Mouse (Mus musculus) cortical plate, adult 2 months (tissue): ENCODE results near the gene Gm11011. TPM values are rescaled to one million over a fixed set of nuclear protein-coding genes. Genes with fewer than 3 reads are reported as not detected.
"Not testable (repeated sequence)": the region's sequence is repeated elsewhere in the genome, so short reads cannot be mapped to it uniquely, and the experiment has no call there.

Source experiments
- H3K27ac ChIP-seq: fragments of 200-500 bp; 2 replicates; pipeline ENCODE4 v1.5.1; 2012; ENCODE audit warnings: low read length, control low read depth, inconsistent platforms; ENCODE audit not compliant: insufficient read depth
- H3K4me1 ChIP-seq: fragments of 200-500 bp; 2 replicates; pipeline ENCODE4 v1.6.1; 2011; ENCODE audit warnings: low read length; ENCODE audit not compliant: control insufficient read depth, insufficient read depth
- H3K4me3 ChIP-seq: fragments of 200-500 bp; 2 replicates; pipeline ENCODE4 v1.5.1; 2011; ENCODE audit warnings: mild to moderate bottlenecking, low read length, control low read depth; ENCODE audit not compliant: insufficient read depth
- CTCF ChIP-seq: fragments of 200-500 bp; IDR thresholded peaks from 2 replicates; pipeline ENCODE4 v1.5.1; 2011; ENCODE audit warnings: mild to moderate bottlenecking, control low read depth, low read length; ENCODE audit not compliant: insufficient read depth; ENCODE audit errors: extremely low read depth
- POLR2A ChIP-seq: fragments of 200-500 bp; IDR thresholded peaks from 2 replicates; pipeline ENCODE4 v1.6.1; 2011; ENCODE audit warnings: mild to moderate bottlenecking, low read length, control low read depth; ENCODE audit not compliant: insufficient read depth; ENCODE audit errors: extremely low read depth
- polyA plus RNA-seq: library from polyadenylated mRNA; depleted of rRNA; stranded (reverse); fragments of >200 nt; gene quantifications from 2 replicates; pipeline ENCODE4 v1.2.3, GENCODE M21; 2012; rRNA removed

Gm11011 gene
- not detected in 2 replicates for polyA plus RNA-seq

- not testable (repeated sequence) for H3K4me1 ChIP-seq, H3K27ac ChIP-seq, H3K4me3 ChIP-seq
Observed at GRCm38 (mm10) chr2:169587645-169588044, at the start of gene Gm11011. Gene Gm11011, minus strand, starts transcription at chr2:169587745.

- TF ChIP-seq CTCF, result no peak
- no peak for TF ChIP-seq POLR2A
- Histone ChIP-seq H3K4me3 (peak overlapping the region; percentile 12), H3K27ac (no peak overlapping the region), H3K4me1 (no peaks in the 10 kb centered on the region)
Observed at GRCm38 (mm10) chr2:169636414-169636813, 48.9 kb upstream of the Gm11011 start.

DNA sequence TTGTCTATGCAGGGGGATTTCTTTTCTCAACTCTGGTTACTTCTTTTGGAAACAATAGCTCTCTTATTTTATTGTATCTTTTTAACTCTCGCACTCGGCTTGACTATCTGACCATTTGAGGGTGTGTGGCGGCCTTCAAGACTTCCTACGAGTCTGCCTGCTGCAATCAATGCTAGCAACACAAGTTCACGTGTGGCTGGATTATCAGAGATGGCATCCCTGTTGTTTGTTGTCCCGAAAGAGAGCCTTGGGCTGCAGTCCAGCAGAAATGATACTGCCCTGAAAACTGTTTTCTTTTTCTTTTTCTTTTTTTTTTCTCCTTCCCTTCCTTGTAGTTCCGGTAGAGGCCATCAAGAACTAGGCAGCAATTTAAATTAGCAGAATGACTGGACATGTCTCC lies 47.9 kb upstream of the Gm11011 start:
- H3K4me3 ChIP-seq, result peak overlapping the region; percentile 76; the same call in 1 of the 2 replicates
- H3K4me1 ChIP-seq, result no peaks in the 10 kb centered on the region
- H3K27ac ChIP-seq, result no peak overlapping the region
- TF ChIP-seq CTCF (no peak), POLR2A (no peak)

DNA sequence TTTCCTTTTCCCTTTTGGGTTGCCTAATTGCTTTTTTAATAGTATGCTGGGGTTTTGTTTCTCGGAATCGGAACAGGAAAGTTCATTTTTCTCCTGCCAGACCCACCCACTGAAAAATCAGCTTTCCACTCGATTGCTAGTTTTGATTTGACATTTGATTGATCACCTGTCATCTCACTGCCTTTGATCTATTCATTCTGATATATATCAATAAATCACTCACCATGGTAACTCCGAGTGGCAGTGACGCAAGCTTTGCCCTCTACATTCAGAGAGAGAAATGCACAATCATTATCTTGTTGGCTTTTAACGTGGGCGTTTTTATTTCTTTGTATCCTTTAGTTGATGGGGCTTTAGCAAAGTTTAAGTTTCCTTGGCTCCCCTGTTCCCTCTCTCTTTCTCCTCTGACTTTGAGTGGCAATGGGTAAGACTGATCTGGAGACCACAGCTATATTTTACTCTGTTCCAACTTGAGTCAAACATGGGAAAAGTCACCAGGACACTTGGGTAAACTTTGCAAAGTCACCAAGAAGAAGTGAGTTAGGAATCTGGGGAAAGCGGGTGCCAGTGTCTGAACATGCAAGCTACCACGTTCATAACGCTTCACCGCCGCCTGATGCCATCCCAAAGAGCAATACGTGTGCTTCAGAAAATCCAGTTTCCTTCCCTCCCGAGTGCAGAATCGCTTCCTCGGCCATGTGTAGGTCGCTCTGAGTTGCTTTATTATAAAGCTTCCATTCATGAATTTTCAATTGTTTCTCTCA lies 47.3 kb upstream of the Gm11011 start:
- TF ChIP-seq CTCF, result no peak
- TF ChIP-seq POLR2A, result no peak
- Histone ChIP-seq H3K4me3 (peak overlapping the region; percentile 76), H3K4me1 (no peaks in the 10 kb centered on the region), H3K27ac (no peak overlapping the region)

DNA sequence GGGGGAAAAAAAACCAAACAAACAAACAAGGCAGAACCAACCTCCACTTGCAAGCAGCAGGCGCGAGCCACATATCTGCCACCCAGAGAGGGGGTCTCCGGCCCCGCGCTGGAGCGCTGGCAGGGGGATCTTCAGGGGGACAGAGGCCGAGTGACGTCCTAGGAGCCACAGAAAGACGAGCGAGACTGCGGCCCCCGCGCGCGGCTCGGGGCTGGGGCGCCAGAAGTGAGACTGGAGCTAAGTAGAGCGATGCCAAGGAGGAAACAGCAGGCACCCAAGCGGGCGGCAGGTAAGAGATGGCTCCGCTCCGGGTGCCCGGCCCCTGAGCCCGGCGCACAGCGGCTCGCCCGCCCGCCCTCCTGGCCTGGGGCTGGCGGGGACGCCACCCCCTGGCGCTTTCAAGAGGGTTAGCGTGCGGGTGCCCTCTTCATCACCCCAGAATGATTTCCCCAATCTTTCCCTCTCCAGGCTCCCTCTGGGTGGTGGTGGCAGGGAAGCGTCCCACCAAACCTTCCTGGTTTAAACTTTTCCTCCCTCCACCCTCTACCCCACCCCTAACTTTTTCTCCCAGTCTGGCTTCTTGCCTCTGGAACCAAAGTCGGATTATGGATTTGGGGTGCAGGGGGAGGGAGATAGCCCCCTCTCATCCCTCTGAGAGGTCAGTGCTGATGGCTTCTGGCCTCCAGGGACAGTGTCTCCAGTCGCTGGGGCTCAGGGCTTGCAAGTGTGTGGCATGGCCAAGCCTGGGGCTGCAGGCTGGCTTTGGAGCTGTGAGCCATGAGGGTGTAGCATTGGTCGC lies 46.1 kb upstream of the Gm11011 start:
- TF ChIP-seq CTCF, result no peak
- TF ChIP-seq POLR2A, result no peak
- Histone ChIP-seq H3K27ac (peak overlapping the region; percentile 48; the same call in 1 of the 2 replicates), H3K4me3 (peak overlapping the region; percentile 76), H3K4me1 (no peaks in the 10 kb centered on the region)

GRCm38 (mm10) chr2:169632338-169633151 lies 45.0 kb upstream of the Gm11011 start, which contains the start of gene Tshz2:
Gene Tshz2, plus strand, starts transcription at chr2:169633013.
- peak within 1 kb of the TSS; percentile 48; the same call in 1 of the 2 replicates for H3K27ac ChIP-seq
- H3K4me1 ChIP-seq, result no peaks in the 10 kb centered on the region
- TF ChIP-seq POLR2A (no peak), CTCF (no peak)
- H3K4me3 ChIP-seq, result peak within 1 kb of the TSS; percentile 76

- Histone ChIP-seq H3K4me3 (no peak overlapping the region), H3K4me1 (no peaks in the 10 kb centered on the region), H3K27ac (no peak overlapping the region)
- TF ChIP-seq CTCF, result no peak
- TF ChIP-seq POLR2A, result no peak
Observed at GRCm38 (mm10) chr2:169630070-169630469, 42.5 kb upstream of the Gm11011 start.

DNA sequence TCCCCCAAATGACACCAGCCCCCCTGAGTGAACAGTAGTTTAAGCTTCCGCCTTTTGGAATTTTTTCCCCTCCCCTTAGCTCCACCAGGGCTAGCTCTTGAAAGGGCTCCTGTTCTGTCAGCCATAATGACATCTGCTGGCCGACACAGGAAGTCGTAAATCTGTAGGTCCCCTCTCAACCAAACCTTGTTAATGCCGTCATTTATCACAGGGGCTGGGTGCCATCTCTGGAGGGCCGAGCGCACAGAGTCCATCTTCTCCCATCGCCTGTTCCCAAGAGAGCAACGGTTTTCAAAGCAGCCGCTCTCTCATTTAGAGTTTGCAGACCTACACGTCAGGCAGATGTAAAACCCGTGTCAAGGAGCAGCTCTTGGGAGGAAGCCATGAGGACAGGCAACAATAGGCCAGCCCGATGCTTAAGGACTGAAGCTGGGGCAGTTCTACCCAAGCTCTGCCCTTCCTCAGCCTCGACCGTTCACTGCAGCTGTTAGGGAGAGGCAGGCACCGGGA lies 33.7 kb upstream of the Gm11011 start:
- Histone ChIP-seq H3K27ac (no peak overlapping the region), H3K4me1 (no peaks in the 10 kb centered on the region), H3K4me3 (no peak overlapping the region)
- TF ChIP-seq CTCF, result 0 out of 2 replicates have a peak, but pooled peaks have one; percentile 23
- TF ChIP-seq POLR2A, result no peak

GRCm38 (mm10) chr2:169615998-169616397 lies 28.5 kb upstream of the Gm11011 start:
- Histone ChIP-seq H3K4me3 (no peak overlapping the region), H3K4me1 (no peaks in the 10 kb centered on the region), H3K27ac (no peak overlapping the region)
- TF ChIP-seq POLR2A, result no peak
- TF ChIP-seq CTCF, result no peak
